Mouse (Mus musculus) monocyte, adult 59 days (primary cell): Measurements from ENCODE around the gene Grtp1. TPM values are rescaled to one million over a fixed set of nuclear protein-coding genes. Genes with fewer than 3 reads are reported as not detected.

Experiments
- total RNA-seq, 2 experiments: library from RNA; stranded (reverse); gene quantifications; one replicate each; pipeline ENCODE4 v1.2.4; 2023

Grtp1 gene
- not detected for total RNA-seq

DNA sequence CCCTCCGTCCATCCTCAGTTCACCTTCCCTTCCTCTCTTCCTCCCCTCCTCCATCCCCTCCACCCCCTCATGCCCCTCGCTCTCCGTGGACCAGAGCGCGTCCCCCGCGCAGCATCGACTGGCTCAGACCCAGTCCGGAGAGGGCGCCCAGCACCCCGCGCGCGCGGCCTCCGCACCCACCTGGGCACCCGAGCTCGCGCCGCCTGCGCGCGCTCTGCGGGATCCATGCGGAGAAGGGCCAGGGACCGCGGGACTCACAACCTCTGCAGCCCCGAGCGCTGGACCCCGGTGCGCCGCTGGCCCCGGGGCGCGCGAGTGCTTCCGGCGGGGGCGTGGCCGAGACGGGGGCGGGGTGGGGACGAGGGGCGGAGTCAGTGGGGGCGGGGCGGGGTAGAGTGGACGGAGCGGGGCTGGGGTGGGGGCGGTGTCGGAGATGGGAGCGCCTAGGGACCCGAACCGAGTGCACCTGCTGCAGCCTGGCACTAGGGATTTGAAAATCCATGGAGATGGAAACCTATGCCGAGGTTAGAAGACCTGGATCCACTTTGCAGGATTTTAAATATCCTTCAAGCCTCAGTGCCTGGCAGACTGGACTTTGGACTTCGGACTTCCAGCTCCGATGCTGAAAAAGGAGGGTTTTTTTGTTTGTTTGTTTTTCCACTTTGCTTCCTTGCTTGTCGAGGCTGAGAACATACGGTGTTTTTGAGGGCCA, at the start of gene Grtp1:
Grtp1 (minus strand) TSS at position 320 of the 712 bp plus-strand sequence.

GRCm38 (mm10) chr8:13158718-13159376, 41.6 kb downstream of the Grtp1 start, which contains the start of gene Lamp1:
Gene Lamp1, plus strand, starts transcription at chr8:13159161.

Other genes starting within 250 kb of the Grtp1 start
- 1 to 10 TPM; 1.8 to 2.7 TPM for gene F7, start 174.6 kb downstream of the Grtp1 start, total RNA-seq
- 10 to 100 TPM; 69.0 to 89.1 TPM for gene F10, start 163.3 kb downstream of the Grtp1 start, total RNA-seq
- gene Proz, start 139.7 kb downstream of the Grtp1 start, total RNA-seq, result under 1 TPM in 1 of 2 experiments, not detected in 1; 0.29 TPM
- 10 to 100 TPM; 24.9 to 28.8 TPM for gene Pcid2, start 95.2 kb downstream of the Grtp1 start, total RNA-seq
- gene Cul4a, start 95.0 kb downstream of the Grtp1 start, total RNA-seq, result 10 to 100 TPM; 38.7 to 49.9 TPM
- 100 to 1,000 TPM; 702 to 772 TPM for gene Lamp1, start 41.5 kb downstream of the Grtp1 start, total RNA-seq
- not detected for gene Adprhl1, start 53.5 kb upstream of the Grtp1 start, total RNA-seq
- 10 to 100 TPM; 12.9 to 18.5 TPM for gene Dcun1d2, start 87.5 kb upstream of the Grtp1 start, total RNA-seq
- gene Tmco3, start 87.6 kb upstream of the Grtp1 start, total RNA-seq, result 10 to 100 TPM; 26.8 to 29.1 TPM
- 10 to 100 TPM; 33.9 to 34.6 TPM for gene Tfdp1, start 138.1 kb upstream of the Grtp1 start, total RNA-seq
- not detected for gene Atp4b, start 196.2 kb upstream of the Grtp1 start, total RNA-seq
- gene Grk1, start 204.5 kb upstream of the Grtp1 start, total RNA-seq, result not detected
- not detected for gene Tmem255b, start 234.6 kb upstream of the Grtp1 start, total RNA-seq